ENCODE assay signal across 9 mouse cellular contexts in genomic region chr9:107618098-107618497, GRCm38 (mm10). TPM values are rescaled to one million over a fixed set of nuclear protein-coding genes. Genes with fewer than 3 reads are reported as not detected.
A peak's percentile ranks its signal among the peaks of the same experiment; 100 is the strongest.
DNase-seq lines count a peak whose midpoint lies in the region; ATAC-seq and TF ChIP-seq lines count a peak whose summit lies in the region.
"Had no signal": no experiment of that assay in that cellular context is flagged by ENCODE, and none has a peak within 500 bp of the region (broad histone marks: within the 10 kb centered on the region; RNA-seq: fewer than 3 reads in every experiment).

No protein-coding gene starts in this region.

- WGBS in forebrain, embryonic 15.5 days: 85% methylated on average over 6 of the region's 6 CpGs
- WGBS in forebrain, embryonic 16.5 days: 83% methylated on average over 6 of the region's 6 CpGs
- 84% methylated on average over 6 of the region's 6 CpGs for WGBS in embryonic facial prominence, embryonic 14.5 days
- 95% methylated on average over 6 of the region's 6 CpGs for WGBS in liver, postnatal 0 days (ENCODE audit: insufficient replicate concordance)

- H3K4me2 ChIP-seq in forebrain, embryonic 15.5 days (replicated peaks): no peak overlapping the region
- H3K4me2 ChIP-seq in forebrain, embryonic 16.5 days (ENCODE audit: low read length): no peak overlapping the region
- H3K4me2 ChIP-seq in embryonic facial prominence, embryonic 14.5 days (ENCODE audit: low read depth, low read length): no peak overlapping the region
- no peak overlapping the region for H3K4me2 ChIP-seq in liver, postnatal 0 days (ENCODE audit: low read depth, low read length)

- intact Hi-C loops in left cerebral cortex, adult 2 months (cut with DNase I): no loop called here

- DNase-seq in left cerebral cortex, adult 2 months (ENCODE audit: extremely low spot score in 1 of 2, low spot score in 2 of 2): no peak
- DNase-seq in left cerebral cortex, adult 18-20 months (ENCODE audit: low spot score in 2 of 2): no peak
- no peak for DNase-seq in embryonic facial prominence, embryonic 14.5 days (ENCODE audit: low spot score)
- no peak for DNase-seq in liver, postnatal 0 days
- DNase-seq in right cerebral cortex, postnatal 25 days: no peak
- DNase-seq in layer of hippocampus, postnatal 36 days: no peak
- DNase-seq: thymus, postnatal 14 days had no signal

- H3K27me3 ChIP-seq in forebrain, embryonic 15.5 days: no peaks in the 10 kb centered on the region
- H3K27me3 ChIP-seq in forebrain, embryonic 16.5 days (replicated peaks; ENCODE audit: control insufficient read depth, insufficient read depth, low read length): no peaks in the 10 kb centered on the region
- no peaks in the 10 kb centered on the region for H3K27me3 ChIP-seq in embryonic facial prominence, embryonic 14.5 days (replicated peaks; ENCODE audit: control insufficient read depth, insufficient read depth, low read length)
- no peaks in the 10 kb centered on the region for H3K27me3 ChIP-seq in liver, postnatal 0 days (ENCODE audit: insufficient read depth, low read length)

- no peak overlapping the region for H3K4me3 ChIP-seq in forebrain, embryonic 15.5 days
- H3K4me3 ChIP-seq in forebrain, embryonic 16.5 days (replicated peaks; ENCODE audit: low read length): no peak overlapping the region
- H3K4me3 ChIP-seq in left cerebral cortex, adult 2 months: no peak overlapping the region
- H3K4me3 ChIP-seq in embryonic facial prominence, embryonic 14.5 days (ENCODE audit: low read depth, low read length): no peak overlapping the region
- no peak overlapping the region for H3K4me3 ChIP-seq in liver, postnatal 0 days (ENCODE audit: low read depth, low read length)

- peaks cover 68% of the 10 kb centered on the region for H3K36me3 ChIP-seq in forebrain, embryonic 15.5 days
- H3K36me3 ChIP-seq in forebrain, embryonic 16.5 days (ENCODE audit: control insufficient read depth, insufficient read depth): peaks cover 33% of the 10 kb centered on the region
- H3K36me3 ChIP-seq in embryonic facial prominence, embryonic 14.5 days (ENCODE audit: control insufficient read depth, insufficient read depth, low read length): peaks cover 76% of the 10 kb centered on the region
- H3K36me3 ChIP-seq in liver, postnatal 0 days (replicated peaks; ENCODE audit: insufficient read depth, low read length): peaks cover 71% of the 10 kb centered on the region

- H3K4me1 ChIP-seq in forebrain, embryonic 15.5 days: peaks cover 8% of the 10 kb centered on the region
- peaks cover 11% of the 10 kb centered on the region for H3K4me1 ChIP-seq in forebrain, embryonic 16.5 days (replicated peaks; ENCODE audit: control insufficient read depth, insufficient read depth, low read length)
- H3K4me1 ChIP-seq in embryonic facial prominence, embryonic 14.5 days (ENCODE audit: control insufficient read depth, insufficient read depth, low read length): 0 out of 2 replicates have a peak, but pooled peaks cover 2% of the 10 kb centered on the region
- H3K4me1 ChIP-seq in liver, postnatal 0 days (ENCODE audit: insufficient read depth): peaks cover 26% of the 10 kb centered on the region

- TF ChIP-seq CTCF in left cerebral cortex, adult 2 months (IDR thresholded peaks at IDR 0.05): no peak
- no peak for TF ChIP-seq CTCF in liver, postnatal 0 days (IDR thresholded peaks at IDR 0.05; ENCODE audit: low read depth)

- H3K9me3 ChIP-seq in forebrain, embryonic 15.5 days: no peaks in the 10 kb centered on the region
- H3K9me3 ChIP-seq in forebrain, embryonic 16.5 days (ENCODE audit: control insufficient read depth, low read length): no peaks in the 10 kb centered on the region
- no peaks in the 10 kb centered on the region for H3K9me3 ChIP-seq in embryonic facial prominence, embryonic 14.5 days (ENCODE audit: control insufficient read depth, low read length)
- no peaks in the 10 kb centered on the region for H3K9me3 ChIP-seq in liver, postnatal 0 days (ENCODE audit: low read length)

- no peak for TF ChIP-seq EP300 in liver, postnatal 0 days (IDR thresholded peaks at IDR 0.05; ENCODE audit: low read depth)

- peak overlapping the region; percentile 44; the same call in 1 of the 2 replicates for H3K27ac ChIP-seq in forebrain, embryonic 15.5 days (replicated peaks)
- H3K27ac ChIP-seq in forebrain, embryonic 16.5 days (ENCODE audit: low read length): no peak overlapping the region
- H3K27ac ChIP-seq in left cerebral cortex, adult 2 months: peak overlapping the region; percentile 64
- H3K27ac ChIP-seq in embryonic facial prominence, embryonic 14.5 days (replicated peaks; ENCODE audit: low read depth, low read length): peak overlapping the region; percentile 33; the same call in 1 of the 2 replicates
- peak overlapping the region; percentile 89 for H3K27ac ChIP-seq in liver, postnatal 0 days (ENCODE audit: low read depth)

- H3K9ac ChIP-seq in forebrain, embryonic 15.5 days (replicated peaks): no peak overlapping the region
- no peak overlapping the region for H3K9ac ChIP-seq in forebrain, embryonic 16.5 days (replicated peaks; ENCODE audit: low read depth, low read length)
- H3K9ac ChIP-seq in embryonic facial prominence, embryonic 14.5 days (ENCODE audit: low read depth, low read length): no peak overlapping the region
- H3K9ac ChIP-seq in liver, postnatal 0 days (replicated peaks): no peak overlapping the region; the same call in 1 of the 2 replicates

- ATAC-seq in forebrain, embryonic 15.5 days (replicated peaks): no peak
- no peak for ATAC-seq in forebrain, embryonic 16.5 days
- no peak for ATAC-seq in embryonic facial prominence, embryonic 14.5 days (ENCODE audit: low read depth)
- ATAC-seq in liver, postnatal 0 days: no peak

RNA-seq across cellular contexts. Expression of gene Sema3b, which starts 9.1 kb away (rescaled TPM):
- 1.7 and 2.8 TPM in 2 replicates for polyA plus RNA-seq in forebrain, embryonic 15.5 days (2015; fragmentation: Nextera tagmentation; extraction: Ambion mirVana)
- 2.3 and 3.0 TPM in 2 replicates for polyA plus RNA-seq in forebrain, embryonic 16.5 days (2015; fragmentation: Nextera tagmentation; extraction: Ambion mirVana)
- 1 to 10 TPM; 3.3 to 4.1 TPM for total RNA-seq in left cerebral cortex, adult 2 months (2021)
- 1 to 10 TPM; 3.5 to 4.5 TPM for total RNA-seq in left cerebral cortex, adult 18-20 months (2021)
- polyA plus RNA-seq in embryonic facial prominence, embryonic 14.5 days (2014; fragmentation: Nextera tagmentation; extraction: Ambion mirVana): 18.0 and 18.2 TPM in 2 replicates
- 0.41 and 0.56 TPM in 2 replicates for polyA plus RNA-seq in liver, postnatal 0 days (2015; fragmentation: Nextera tagmentation; extraction: Ambion mirVana)
- total RNA-seq in layer of hippocampus, postnatal 36 days (2021): 1 to 10 TPM; 1.7 to 2.2 TPM

RNA-seq across cellular contexts. Expression of gene Gnai2, which starts 17.1 kb away (rescaled TPM):
- 335 and 338 TPM in 2 replicates for polyA plus RNA-seq in forebrain, embryonic 15.5 days (2015; fragmentation: Nextera tagmentation; extraction: Ambion mirVana)
- polyA plus RNA-seq in forebrain, embryonic 16.5 days (2015; fragmentation: Nextera tagmentation; extraction: Ambion mirVana): 299 and 316 TPM in 2 replicates
- 100 to 1,000 TPM; 201 to 213 TPM for total RNA-seq in left cerebral cortex, adult 2 months (2021)
- 100 to 1,000 TPM; 222 to 239 TPM for total RNA-seq in left cerebral cortex, adult 18-20 months (2021)
- 380 and 416 TPM in 2 replicates for polyA plus RNA-seq in embryonic facial prominence, embryonic 14.5 days (2014; fragmentation: Nextera tagmentation; extraction: Ambion mirVana)
- 146 and 159 TPM in 2 replicates for polyA plus RNA-seq in liver, postnatal 0 days (2015; fragmentation: Nextera tagmentation; extraction: Ambion mirVana)
- total RNA-seq in layer of hippocampus, postnatal 36 days (2021): 100 to 1,000 TPM; 195 to 208 TPM

RNA-seq across cellular contexts. Expression of gene Ifrd2, which starts 30.7 kb away (rescaled TPM):
- polyA plus RNA-seq in forebrain, embryonic 15.5 days (2015; fragmentation: Nextera tagmentation; extraction: Ambion mirVana): 15.4 and 16.9 TPM in 2 replicates
- 14.4 and 16.8 TPM in 2 replicates for polyA plus RNA-seq in forebrain, embryonic 16.5 days (2015; fragmentation: Nextera tagmentation; extraction: Ambion mirVana)
- total RNA-seq in left cerebral cortex, adult 2 months (2021): 10 to 100 TPM; 10.5 to 10.9 TPM
- total RNA-seq in left cerebral cortex, adult 18-20 months (2021): 10 to 100 TPM; 11.3 to 11.9 TPM
- polyA plus RNA-seq in embryonic facial prominence, embryonic 14.5 days (2014; fragmentation: Nextera tagmentation; extraction: Ambion mirVana): 46.7 and 52.3 TPM in 2 replicates
- polyA plus RNA-seq in liver, postnatal 0 days (2015; fragmentation: Nextera tagmentation; extraction: Ambion mirVana): 63.6 and 68.0 TPM in 2 replicates
- total RNA-seq in layer of hippocampus, postnatal 36 days (2021): 10 to 100 TPM; 11.2 to 13.8 TPM

RNA-seq across cellular contexts. Expression of gene Hyal3, which starts 37.5 kb away (rescaled TPM):
- 1.3 and 2.1 TPM in 2 replicates for polyA plus RNA-seq in forebrain, embryonic 15.5 days (2015; fragmentation: Nextera tagmentation; extraction: Ambion mirVana)
- 1.4 TPM in 2 replicates for polyA plus RNA-seq in forebrain, embryonic 16.5 days (2015; fragmentation: Nextera tagmentation; extraction: Ambion mirVana)
- total RNA-seq in left cerebral cortex, adult 2 months (2021): 1 to 10 TPM in 1 of 2 experiments, under 1 TPM in 1; 0.97 to 1.2 TPM
- 1 to 10 TPM; 1.6 TPM for total RNA-seq in left cerebral cortex, adult 18-20 months (2021)
- polyA plus RNA-seq in embryonic facial prominence, embryonic 14.5 days (2014; fragmentation: Nextera tagmentation; extraction: Ambion mirVana): 1.2 and 1.4 TPM in 2 replicates
- 0.65 and 0.86 TPM in 2 replicates for polyA plus RNA-seq in liver, postnatal 0 days (2015; fragmentation: Nextera tagmentation; extraction: Ambion mirVana)
- 1 to 10 TPM; 1.3 to 1.8 TPM for total RNA-seq in layer of hippocampus, postnatal 36 days (2021)

RNA-seq across cellular contexts. Expression of gene Naa80, which starts 39.4 kb away (rescaled TPM):
- polyA plus RNA-seq in forebrain, embryonic 15.5 days (2015; fragmentation: Nextera tagmentation; extraction: Ambion mirVana): 14.7 and 17.0 TPM in 2 replicates
- polyA plus RNA-seq in forebrain, embryonic 16.5 days (2015; fragmentation: Nextera tagmentation; extraction: Ambion mirVana): 16.2 and 16.9 TPM in 2 replicates
- 10 to 100 TPM; 11.3 to 12.6 TPM for total RNA-seq in left cerebral cortex, adult 2 months (2021)
- 10 to 100 TPM; 10.1 to 13.4 TPM for total RNA-seq in left cerebral cortex, adult 18-20 months (2021)
- 15.9 and 18.0 TPM in 2 replicates for polyA plus RNA-seq in embryonic facial prominence, embryonic 14.5 days (2014; fragmentation: Nextera tagmentation; extraction: Ambion mirVana)
- 10.4 and 11.6 TPM in 2 replicates for polyA plus RNA-seq in liver, postnatal 0 days (2015; fragmentation: Nextera tagmentation; extraction: Ambion mirVana)
- total RNA-seq in layer of hippocampus, postnatal 36 days (2021): 10 to 100 TPM; 13.5 to 13.8 TPM
